Mouse (Mus musculus) liver, adult (tissue): ENCODE data around the gene Nfia.

Experiments used
- GATA4 ChIP-seq: IDR thresholded peaks from 2 replicates; pipeline ENCODE4 v1.6.1; 2014; ENCODE audit warnings: mild to moderate bottlenecking, low read length; ENCODE audit not compliant: insufficient replicate concordance

Gene Nfia

GRCm38 (mm10) chr4:98004108-98004625 lies 231.6 kb downstream of the Nfia start:
- TF ChIP-seq GATA4, result no peak

GRCm38 (mm10) chr4:98004986-98005385 lies 232.5 kb downstream of the Nfia start:
- TF ChIP-seq GATA4, result no peak

GRCm38 (mm10) chr4:98008814-98009368 lies 236.4 kb downstream of the Nfia start:
- no peak for TF ChIP-seq GATA4

- no peak for TF ChIP-seq GATA4
These were observed 237.4 kb downstream of the Nfia start for GRCm38 (mm10) chr4:98009966-98010365.

GRCm38 (mm10) chr4:98019811-98020210 lies 247.3 kb downstream of the Nfia start:
- TF ChIP-seq GATA4, result no peak

GRCm38 (mm10) chr4:98020836-98021235 lies 248.3 kb downstream of the Nfia start:
- no peak for TF ChIP-seq GATA4

- no peak for TF ChIP-seq GATA4
These were observed 250.8 kb downstream of the Nfia start for GRCm38 (mm10) chr4:98023245-98023792.

GRCm38 (mm10) chr4:98027412-98027811 lies 254.9 kb downstream of the Nfia start:
- TF ChIP-seq GATA4, result no peak

GRCm38 (mm10) chr4:98031871-98032270 lies 259.3 kb downstream of the Nfia start:
- no peak for TF ChIP-seq GATA4

- TF ChIP-seq GATA4, result no peak
These were observed 259.8 kb downstream of the Nfia start for GRCm38 (mm10) chr4:98032332-98032731.

GRCm38 (mm10) chr4:98039095-98039494 lies 266.6 kb downstream of the Nfia start:
- no peak for TF ChIP-seq GATA4

- no peak for TF ChIP-seq GATA4
These were observed 267.6 kb downstream of the Nfia start for GRCm38 (mm10) chr4:98040179-98040578.

GRCm38 (mm10) chr4:98044611-98045010 lies 272.1 kb downstream of the Nfia start:
- TF ChIP-seq GATA4, result no peak

GRCm38 (mm10) chr4:98047369-98047768 lies 274.8 kb downstream of the Nfia start:
- no peak for TF ChIP-seq GATA4

- no peak for TF ChIP-seq GATA4
These were observed 277.1 kb downstream of the Nfia start for GRCm38 (mm10) chr4:98049584-98049983.

GRCm38 (mm10) chr4:98050003-98050620 lies 277.6 kb downstream of the Nfia start:
- TF ChIP-seq GATA4, result no peak
